Mouse (Mus musculus) hindlimb bud, embryonic 11.5 days (tissue): ENCODE results near the gene Gpn2.

ENCODE experiments used
- DNase-seq: peaks from one replicate; pipeline ENCODE4 v3.0.0-alpha.2; 2012; ENCODE audit warnings: low read depth, low spot score; ENCODE audit errors: extremely low spot score

The Gpn2 gene

DNA sequence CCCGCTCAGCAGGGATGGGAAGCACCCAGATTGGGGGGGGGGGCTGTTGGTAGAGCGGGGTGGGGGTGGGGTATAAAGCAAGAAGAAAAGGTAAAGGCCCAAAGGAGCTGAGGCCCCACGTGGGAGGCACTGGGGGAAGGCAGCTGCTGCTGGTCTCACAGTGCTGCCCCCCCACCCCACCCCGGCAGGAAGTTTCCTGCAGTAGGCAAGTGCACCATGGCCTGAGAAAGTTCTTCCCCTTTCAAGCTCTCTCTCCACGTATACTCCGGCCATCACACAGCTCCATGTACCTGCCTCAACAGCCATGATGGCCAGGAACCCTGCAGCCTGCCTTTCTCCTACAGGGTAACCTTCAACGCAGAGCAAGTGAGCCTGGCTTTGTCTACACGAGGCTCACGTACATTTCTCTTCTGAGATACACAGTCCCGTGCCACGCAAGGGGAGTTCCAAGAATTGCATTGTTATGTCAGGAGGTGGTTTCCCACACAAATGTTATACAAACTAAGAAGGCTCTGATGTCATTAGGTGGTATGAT, 38.1 kb downstream of the Gpn2 start:
- no peak for DNase-seq

DNA sequence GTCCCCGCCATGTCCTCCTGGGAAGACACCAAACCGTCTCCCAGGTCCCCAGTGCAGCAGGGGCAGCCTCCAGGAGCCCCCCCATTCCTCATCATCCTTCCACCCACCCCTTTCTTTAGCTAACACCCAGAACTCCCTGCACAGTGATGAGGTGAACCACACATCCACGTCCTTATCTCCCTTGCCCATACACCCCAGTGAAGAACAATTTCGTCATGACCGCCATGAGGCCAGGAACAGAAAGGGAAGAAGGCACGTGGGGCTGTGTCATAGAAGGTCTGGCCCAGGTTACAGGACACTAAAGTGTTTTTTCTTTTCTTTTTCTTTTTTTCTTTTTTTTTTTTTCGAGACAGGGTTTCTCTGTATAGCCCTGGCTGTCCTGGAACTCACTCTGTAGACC, 40.7 kb downstream of the Gpn2 start:
- no peak for DNase-seq

DNA sequence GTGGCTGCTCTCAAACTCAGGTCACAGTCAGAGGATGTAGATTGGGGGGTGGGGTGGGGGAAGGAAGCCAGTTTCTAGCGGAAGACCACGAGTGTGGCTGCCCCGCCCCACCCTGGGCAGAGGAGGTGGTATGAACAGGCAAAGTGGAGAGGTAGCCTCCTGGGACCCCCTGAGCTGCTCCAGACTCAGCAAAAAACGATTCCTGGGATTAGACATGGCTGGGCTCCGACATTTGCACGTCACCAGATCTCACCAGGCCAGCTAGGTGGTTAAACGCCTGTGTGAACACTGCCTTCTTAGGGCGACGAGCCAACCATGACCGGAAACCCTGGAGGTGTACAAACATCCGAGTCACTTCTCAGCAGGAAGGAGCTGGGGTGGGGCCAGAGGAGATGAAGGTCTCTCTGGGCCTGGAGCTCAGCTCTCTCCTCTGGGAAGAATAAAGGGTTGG, 41.5 kb downstream of the Gpn2 start:
- no peak for DNase-seq

DNA sequence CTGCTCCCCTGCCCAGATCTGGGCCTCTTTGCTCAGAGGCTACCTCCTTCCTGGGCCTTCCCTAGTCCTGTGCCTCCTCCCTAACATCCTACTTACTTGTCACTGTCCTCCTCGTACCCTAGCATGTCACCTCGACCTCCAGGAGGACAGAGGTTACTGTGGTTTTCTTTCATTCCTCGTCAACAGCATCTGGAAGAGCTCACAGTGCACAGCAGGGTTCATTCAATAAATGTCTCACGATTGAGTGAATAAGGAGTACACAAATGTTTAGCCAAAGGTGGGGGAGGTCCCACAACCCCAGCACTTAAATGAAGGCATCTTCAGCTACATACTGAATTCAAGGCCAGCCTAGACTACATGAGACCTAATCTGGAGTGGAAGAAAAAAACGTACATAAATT, 42.1 kb downstream of the Gpn2 start:
- DNase-seq, result no peak

DNA sequence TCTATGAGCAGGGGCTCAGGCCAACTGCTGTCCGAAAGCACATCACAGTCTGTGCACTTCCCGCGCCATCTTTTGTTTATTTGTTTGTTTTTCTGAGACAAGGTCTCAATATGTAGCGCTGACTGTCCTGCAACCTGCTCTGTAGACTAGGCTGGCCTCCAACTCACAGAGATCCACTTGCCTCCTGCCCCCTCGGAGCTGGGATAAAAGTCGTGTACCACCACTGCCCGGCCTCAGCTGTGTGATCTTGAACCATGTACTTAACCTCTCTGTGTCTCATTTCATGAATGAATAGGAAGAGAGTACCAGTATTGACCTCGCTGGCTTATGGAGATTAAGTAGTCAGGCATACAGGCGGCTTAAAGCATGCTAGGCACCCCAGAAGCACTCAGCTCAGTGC, 42.5 kb downstream of the Gpn2 start:
- DNase-seq, result no peak

DNA sequence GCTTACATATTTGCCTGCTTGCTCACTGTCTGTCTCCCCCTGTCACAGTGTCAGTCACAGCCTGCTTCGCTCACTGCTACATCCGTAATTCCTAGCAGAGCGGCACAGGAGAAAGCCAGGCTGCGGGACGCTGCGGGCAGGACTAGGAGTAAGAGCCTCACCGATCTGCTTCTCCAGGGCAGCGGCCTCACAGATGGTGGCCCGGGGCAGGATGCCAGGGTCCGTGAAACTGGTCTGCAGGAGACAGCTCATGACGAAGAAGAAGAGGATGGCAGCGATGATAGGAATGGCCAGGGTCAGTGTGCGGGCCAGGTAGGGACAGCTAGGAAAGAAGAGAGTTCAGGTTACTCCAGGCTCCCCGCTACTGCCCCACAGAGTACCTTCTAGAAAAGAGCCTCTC, 42.9 kb downstream of the Gpn2 start:
- no peak for DNase-seq

DNA sequence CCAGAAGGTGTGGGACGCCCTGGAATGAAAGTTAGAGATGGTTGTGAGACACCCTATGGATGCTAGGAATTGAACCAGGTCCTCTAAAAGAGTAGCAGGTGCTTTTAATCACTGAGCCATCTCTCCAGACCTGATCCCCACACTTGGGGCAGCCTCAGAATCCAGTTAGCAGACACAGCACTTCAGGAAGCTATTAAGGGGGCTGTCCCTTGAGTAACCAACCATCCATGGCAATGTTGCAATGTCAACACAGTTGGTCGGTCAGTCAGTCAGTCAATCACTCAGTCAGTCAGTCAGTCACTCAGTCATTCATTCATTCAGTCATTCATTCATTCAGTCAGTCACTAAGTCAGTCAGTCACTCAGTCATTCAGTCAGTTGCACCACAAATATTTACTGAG, 44.4 kb downstream of the Gpn2 start:
- DNase-seq, result no peak

DNA sequence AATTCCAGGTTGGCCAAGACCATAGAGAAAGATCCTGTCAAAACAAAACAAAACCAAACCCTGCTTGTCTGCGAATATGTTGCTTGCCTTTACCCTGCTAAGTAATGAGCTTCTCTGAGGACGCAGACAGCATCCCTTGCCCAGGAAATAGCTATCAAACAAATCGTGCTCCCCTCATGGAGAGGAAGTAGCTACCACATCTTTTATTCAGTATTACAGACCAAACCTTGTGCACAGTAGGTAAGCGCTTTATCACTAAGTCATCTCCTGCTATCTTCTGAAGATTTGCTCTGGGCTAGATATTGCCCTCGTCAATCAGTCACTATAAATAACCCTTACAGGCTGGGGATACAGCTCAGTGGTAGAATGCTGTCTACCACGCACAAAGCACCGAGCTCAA, 45.0 kb downstream of the Gpn2 start:
- DNase-seq, result no peak

DNA sequence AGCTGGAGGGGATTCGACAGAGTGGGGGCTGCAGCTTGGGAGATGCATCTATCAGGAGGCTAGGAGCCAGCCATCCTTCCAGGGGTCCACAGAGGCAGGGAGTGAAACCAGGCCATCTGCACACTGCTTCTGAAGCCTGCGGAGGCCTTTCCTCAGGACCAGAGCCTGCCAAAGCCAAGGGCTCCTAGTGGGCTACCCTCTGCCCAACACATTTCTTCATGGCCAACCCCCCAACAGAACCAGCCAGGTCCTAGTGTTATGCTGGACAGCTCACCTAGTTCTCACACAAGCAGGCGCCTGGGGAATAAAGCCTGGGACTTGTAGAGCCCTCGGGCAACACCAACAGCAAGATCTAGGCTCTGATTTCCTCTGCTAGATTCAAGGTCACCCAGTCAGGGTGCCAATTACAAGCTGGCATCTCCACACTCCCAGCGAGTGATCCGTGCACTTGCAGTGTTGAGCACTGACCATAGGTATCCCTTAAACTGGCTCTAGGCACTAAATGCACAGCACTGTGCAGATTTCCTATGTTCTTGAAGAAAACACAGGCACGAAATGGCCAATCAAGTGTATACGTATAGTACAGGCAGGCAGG, 46.3 kb downstream of the Gpn2 start:
- DNase-seq, result no peak

DNA sequence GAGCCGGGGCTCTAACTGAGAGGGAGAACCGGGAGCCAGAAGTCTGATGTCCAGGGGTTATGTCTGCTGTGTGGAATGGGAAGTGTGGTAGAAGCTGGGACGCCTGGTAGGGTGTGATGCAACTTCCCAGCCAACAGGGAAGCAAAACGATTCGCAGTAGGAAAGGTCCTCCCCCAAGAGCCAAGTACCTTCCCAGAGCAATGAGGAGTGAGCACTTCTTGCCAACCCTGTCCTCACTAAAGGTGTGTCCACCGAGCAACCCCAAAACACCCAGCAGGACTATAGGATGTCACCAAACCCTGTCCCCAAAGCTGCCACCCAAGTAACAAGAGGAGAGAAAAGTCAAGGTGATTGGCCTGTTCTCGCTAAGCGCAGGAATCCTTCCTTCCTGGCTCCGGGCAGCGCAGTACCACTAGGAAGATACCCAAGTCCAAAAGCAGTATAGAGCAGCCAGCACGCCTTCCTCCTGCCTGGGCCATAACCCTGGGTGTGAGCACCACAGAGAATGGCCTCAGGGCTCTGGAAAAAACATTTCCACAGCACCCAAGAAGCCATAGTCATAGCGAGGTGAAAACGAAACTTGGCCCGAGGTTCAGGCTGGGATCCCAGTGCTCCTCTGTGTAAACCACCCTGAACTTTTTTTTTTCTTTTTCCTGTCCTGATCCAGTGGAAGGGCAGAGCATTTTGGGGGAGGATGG, 47.1 kb downstream of the Gpn2 start:
- DNase-seq, result no peak

DNA sequence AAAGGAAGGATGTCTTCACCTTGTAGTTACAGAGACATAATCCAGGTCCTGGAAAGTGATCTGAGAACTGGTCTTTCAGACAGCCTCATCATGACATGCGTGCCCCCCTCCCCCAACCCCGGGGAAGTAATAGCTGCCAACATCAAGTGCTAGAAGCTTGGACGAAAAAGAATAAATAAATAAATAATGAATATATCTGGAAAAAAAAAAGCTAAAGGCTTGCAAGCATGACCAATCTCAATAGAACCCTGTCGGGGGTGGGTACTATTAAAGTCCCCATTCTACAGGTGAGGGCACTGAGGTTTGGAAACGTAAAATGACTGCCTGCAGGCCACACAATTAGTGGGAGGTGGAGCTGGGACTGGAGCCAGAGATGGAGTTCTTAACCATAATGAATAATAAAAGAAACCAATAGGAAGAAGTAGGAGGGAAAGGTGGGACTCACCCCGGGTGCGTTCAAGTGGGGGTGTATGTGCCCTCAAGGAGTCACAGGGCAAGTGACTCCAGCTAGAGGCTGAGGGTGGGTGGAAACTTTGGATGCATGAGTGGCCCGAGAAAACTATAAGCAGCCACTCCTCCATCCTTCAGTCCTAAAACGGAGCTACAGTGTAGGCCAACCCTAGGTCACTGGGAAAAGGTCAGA, 47.7 kb downstream of the Gpn2 start:
- DNase-seq, result no peak

DNA sequence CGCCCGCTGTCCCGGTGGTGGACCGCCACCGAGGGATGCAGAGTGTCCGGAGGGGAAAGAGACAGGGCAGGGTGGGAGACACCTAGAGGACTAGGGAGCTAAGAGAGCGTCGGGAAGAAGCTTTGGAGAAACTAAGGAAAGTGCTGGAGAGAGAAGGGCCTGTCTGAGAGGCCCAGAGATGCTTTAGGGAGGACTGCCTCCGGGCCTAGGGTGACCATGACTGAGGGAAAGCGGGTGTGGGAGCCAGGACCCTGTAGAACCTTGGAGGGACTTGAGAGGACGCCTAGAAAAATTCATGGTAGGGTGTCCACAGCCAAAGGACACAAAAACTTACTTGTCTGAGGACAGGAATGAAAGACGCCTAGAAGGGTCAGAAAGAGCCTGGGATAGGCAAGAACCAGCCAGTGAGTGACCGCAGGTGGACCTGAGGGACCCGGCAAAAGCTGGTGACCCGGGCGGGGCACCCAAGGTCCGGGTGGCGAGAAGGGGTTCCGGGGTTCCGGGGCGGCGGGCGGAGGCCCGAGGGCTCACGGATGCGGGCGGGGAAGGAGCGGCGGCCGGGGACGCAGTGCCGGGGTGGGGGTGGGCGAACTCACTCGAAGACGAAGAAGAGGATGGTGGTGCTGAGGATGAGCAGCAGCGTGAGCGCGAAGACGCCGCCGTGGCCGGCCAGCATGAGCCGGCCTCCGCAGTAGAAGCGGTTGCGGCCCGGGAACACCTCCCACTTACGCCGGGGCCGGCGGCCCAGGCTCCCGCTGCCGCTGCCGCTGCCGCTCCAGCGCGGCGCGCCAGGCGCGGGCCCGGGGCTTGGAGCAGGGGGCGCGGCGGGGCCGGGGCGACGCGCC, 48.5 kb downstream of the Gpn2 start:
- no peak for DNase-seq

DNA sequence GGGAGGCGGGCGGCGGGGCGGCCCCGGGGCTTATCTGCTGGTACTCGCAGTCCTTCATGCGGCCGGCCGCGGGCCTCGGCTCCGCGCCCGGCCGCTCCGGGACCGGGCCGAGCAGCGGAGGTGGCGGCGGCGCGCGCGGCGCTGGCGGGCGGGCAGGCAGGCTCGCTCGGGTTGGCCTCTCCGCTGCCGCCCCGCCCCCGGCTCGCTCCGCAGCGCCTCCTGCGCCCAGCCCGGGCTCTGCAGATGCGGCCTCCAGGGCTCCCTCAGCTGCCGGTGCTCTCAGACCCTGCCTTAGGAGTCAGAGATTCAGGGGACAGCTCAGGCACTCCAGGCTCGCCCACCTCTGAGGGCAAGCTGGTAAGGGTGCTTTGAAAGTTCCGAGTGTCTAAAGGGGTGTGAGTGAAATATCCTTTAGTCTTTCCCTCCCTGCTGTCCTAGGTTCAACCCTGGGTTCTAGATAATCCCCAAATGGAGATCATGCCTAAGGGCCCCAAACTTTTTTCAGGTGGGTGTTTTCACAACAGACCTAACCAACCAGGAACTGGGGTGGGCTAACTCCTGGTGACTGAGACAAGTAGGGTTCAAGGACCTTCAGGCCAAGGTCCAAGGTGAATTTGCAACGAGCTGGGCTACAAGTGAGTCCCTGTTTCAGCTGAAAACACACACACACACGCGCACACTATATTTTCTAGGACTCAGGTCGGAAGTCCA, 49.3 kb downstream of the Gpn2 start:
- DNase-seq, result no peak

DNA sequence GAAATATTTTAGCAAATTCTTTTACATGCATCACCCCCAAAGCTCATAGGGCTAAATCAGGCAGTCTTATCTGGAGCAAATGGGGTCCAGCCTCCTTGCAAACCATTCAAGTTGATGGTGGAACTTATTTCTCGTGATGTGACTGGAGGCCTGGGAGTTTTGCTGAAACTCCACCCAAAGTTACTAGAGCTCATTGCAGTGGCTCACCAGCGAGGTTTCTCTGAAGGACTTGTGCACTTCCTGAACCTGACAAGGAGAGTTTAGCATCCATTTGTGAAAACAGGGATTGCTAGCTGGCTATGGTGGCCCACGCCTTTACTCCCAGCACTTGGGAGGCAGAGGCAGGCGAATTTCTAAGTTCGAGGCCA, 49.9 kb downstream of the Gpn2 start:
- no peak for DNase-seq
